Mouse (Mus musculus): ENCODE results near the gene Gm27021. TPM values are rescaled to one million over a fixed set of nuclear protein-coding genes. Genes with fewer than 3 reads are reported as not detected.
A peak's percentile ranks its signal among the peaks of the same experiment; 100 is the strongest.

Gene Gm27021
- polyA plus RNA-seq, 1 experiment = not detected

GRCm38 (mm10) chr8:120696401-120697153 is 28.7 kb upstream of the Gm27021 start:
- Histone ChIP-seq H3K4me3 (ENCODE audit: low read depth, low read length) (no peak overlapping the region), H3K27me3 (ENCODE audit: control insufficient read depth, insufficient read depth, low read length) (no peaks in the 10 kb centered on the region), H3K36me3 (ENCODE audit: control insufficient read depth, insufficient read depth, low read length) (no peaks in the 10 kb centered on the region), H3K4me1 (ENCODE audit: control insufficient read depth, insufficient read depth, insufficient read length, low read length) (peaks cover 25% of the 10 kb centered on the region), H3K27ac (ENCODE audit: insufficient read depth, low read depth, low read length) (0 out of 2 replicates have a peak overlapping the region, but pooled peaks have one; percentile 1)
- 76% methylated on average over 13 of the region's 13 CpGs for WGBS
- no peak for TF ChIP-seq CTCF (IDR thresholded peaks at IDR 0.05; ENCODE audit: extremely low read depth, insufficient read length, insufficient replicate concordance, low read depth, low read length)
- no peak for TF ChIP-seq POLR2A (IDR thresholded peaks at IDR 0.05; ENCODE audit: low read depth, low read length)

DNA sequence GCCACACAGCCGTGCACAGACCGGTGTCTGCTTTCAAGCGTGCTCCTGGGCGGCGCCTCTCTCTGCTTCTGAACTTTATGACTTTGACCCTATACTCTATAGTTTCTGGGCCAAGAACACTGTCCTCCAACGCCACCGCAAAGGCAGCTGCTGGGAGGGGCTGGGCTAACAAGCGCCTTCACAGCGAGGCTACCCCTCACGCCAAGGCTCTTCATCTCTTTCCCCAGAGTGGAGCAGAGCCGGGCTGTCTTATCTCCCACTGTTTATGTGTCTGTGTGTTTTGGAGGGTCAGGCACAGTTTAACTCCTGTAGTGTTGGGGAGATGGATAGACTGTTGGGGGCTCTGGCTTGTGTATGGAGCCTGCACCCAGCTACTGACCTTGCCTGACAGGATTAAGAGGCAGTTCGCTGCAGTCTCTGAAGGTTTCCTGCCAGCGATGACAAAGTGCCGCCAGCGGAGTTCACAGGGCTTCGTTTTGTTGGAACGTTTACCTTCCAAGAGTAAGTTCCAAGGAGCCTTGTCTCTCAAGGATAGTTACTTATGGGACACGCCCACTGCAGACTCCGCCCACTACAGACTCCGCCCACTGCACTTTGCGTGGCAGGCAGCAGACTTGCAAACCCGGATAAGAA is 26.1 kb upstream of the Gm27021 start:
- Histone ChIP-seq H3K27ac (ENCODE audit: insufficient read depth, low read depth, low read length) (peak overlapping the region; percentile 96), H3K4me3 (ENCODE audit: low read depth, low read length) (peak overlapping the region; percentile 49)

GRCm38 (mm10) chr8:120692934-120693333 is 25.1 kb upstream of the Gm27021 start:
- Histone ChIP-seq H3K27me3 (ENCODE audit: control insufficient read depth, insufficient read depth, low read length) (no peaks in the 10 kb centered on the region), H3K4me1 (ENCODE audit: control insufficient read depth, insufficient read depth, insufficient read length, low read length) (peaks cover 19% of the 10 kb centered on the region), H3K36me3 (ENCODE audit: control insufficient read depth, insufficient read depth, low read length) (no peaks in the 10 kb centered on the region), H3K4me3 (ENCODE audit: low read depth, low read length) (no peak overlapping the region), H3K27ac (ENCODE audit: insufficient read depth, low read depth, low read length) (no peak overlapping the region)
- 39% methylated on average over 4 of the region's 4 CpGs for WGBS
- TF ChIP-seq POLR2A (IDR thresholded peaks at IDR 0.05; ENCODE audit: low read depth, low read length) (no peak), CTCF (IDR thresholded peaks at IDR 0.05; ENCODE audit: extremely low read depth, insufficient read length, insufficient replicate concordance, low read depth, low read length) (no peak)

More for the DNA sequence above, 26.1 kb upstream of the Gm27021 start:
- TF ChIP-seq CTCF (IDR thresholded peaks at IDR 0.05; ENCODE audit: extremely low read depth, insufficient read length, insufficient replicate concordance, low read depth, low read length) = peak; percentile 4; the same call in 1 of the 2 replicates
- TF ChIP-seq POLR2A (IDR thresholded peaks at IDR 0.05; ENCODE audit: low read depth, low read length) = no peak; the same call in 1 of the 2 replicates
- peaks cover 19% of the 10 kb centered on the region for H3K4me1 ChIP-seq (ENCODE audit: control insufficient read depth, insufficient read depth, insufficient read length, low read length)
- WGBS = 12% methylated on average over 22 of the region's 22 CpGs
- H3K36me3 ChIP-seq (ENCODE audit: control insufficient read depth, insufficient read depth, low read length) = no peaks in the 10 kb centered on the region
- no peaks in the 10 kb centered on the region for H3K27me3 ChIP-seq (ENCODE audit: control insufficient read depth, insufficient read depth, low read length)

GRCm38 (mm10) chr8:120688511-120688910 is 20.6 kb upstream of the Gm27021 start:
- 91% methylated on average over 7 of the region's 7 CpGs for WGBS

DNA sequence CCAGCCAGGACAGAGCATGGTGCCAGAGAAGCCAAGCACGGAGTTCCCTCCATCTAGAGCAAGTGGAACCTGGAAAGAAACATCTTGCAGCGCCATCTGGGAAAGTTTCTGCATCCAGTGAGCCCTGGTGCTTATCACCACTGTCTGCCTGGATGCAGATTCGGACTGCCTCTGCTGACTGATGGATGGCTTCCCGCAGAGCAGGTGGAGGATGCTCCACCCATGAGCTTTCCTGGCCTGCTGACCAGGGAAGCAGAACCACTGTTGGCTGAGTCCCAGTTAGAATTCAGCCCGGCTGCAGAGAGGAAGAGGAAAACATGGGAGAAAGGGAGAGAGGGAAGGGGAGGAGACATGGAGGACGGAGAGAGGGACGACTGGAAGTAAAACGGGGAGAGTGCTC is 19.9 kb upstream of the Gm27021 start:
- WGBS = 58% methylated on average over 8 of the region's 8 CpGs
- peaks cover 30% of the 10 kb centered on the region for H3K4me1 ChIP-seq (ENCODE audit: control insufficient read depth, insufficient read depth, insufficient read length, low read length)
- H3K4me3 ChIP-seq (ENCODE audit: low read depth, low read length) = no peak overlapping the region
- no peak overlapping the region for H3K27ac ChIP-seq (ENCODE audit: insufficient read depth, low read depth, low read length)
- H3K36me3 ChIP-seq (ENCODE audit: control insufficient read depth, insufficient read depth, low read length) = no peaks in the 10 kb centered on the region
- TF ChIP-seq CTCF (IDR thresholded peaks at IDR 0.05; ENCODE audit: extremely low read depth, insufficient read length, insufficient replicate concordance, low read depth, low read length) = no peak
- TF ChIP-seq POLR2A (IDR thresholded peaks at IDR 0.05; ENCODE audit: low read depth, low read length) = no peak
- no peaks in the 10 kb centered on the region for H3K27me3 ChIP-seq (ENCODE audit: control insufficient read depth, insufficient read depth, low read length)

More at GRCm38 (mm10) chr8:120688511-120688910, 20.6 kb upstream of the Gm27021 start:
- Histone ChIP-seq H3K4me1 (ENCODE audit: control insufficient read depth, insufficient read depth, insufficient read length, low read length) (peaks cover 24% of the 10 kb centered on the region), H3K4me3 (ENCODE audit: low read depth, low read length) (no peak overlapping the region), H3K27ac (ENCODE audit: insufficient read depth, low read depth, low read length) (no peak overlapping the region), H3K36me3 (ENCODE audit: control insufficient read depth, insufficient read depth, low read length) (no peaks in the 10 kb centered on the region), H3K27me3 (ENCODE audit: control insufficient read depth, insufficient read depth, low read length) (no peaks in the 10 kb centered on the region)
- TF ChIP-seq CTCF (IDR thresholded peaks at IDR 0.05; ENCODE audit: extremely low read depth, insufficient read length, insufficient replicate concordance, low read depth, low read length) = no peak
- TF ChIP-seq POLR2A (IDR thresholded peaks at IDR 0.05; ENCODE audit: low read depth, low read length) = no peak

GRCm38 (mm10) chr8:120686576-120686975 is 18.7 kb upstream of the Gm27021 start:
- no peaks in the 10 kb centered on the region for H3K27me3 ChIP-seq (ENCODE audit: control insufficient read depth, insufficient read depth, low read length)
- WGBS = 77% methylated on average over 5 of the region's 5 CpGs
- H3K27ac ChIP-seq (ENCODE audit: insufficient read depth, low read depth, low read length) = no peak overlapping the region
- TF ChIP-seq POLR2A (IDR thresholded peaks at IDR 0.05; ENCODE audit: low read depth, low read length) = no peak
- TF ChIP-seq CTCF (IDR thresholded peaks at IDR 0.05; ENCODE audit: extremely low read depth, insufficient read length, insufficient replicate concordance, low read depth, low read length) = no peak
- H3K4me1 ChIP-seq (ENCODE audit: control insufficient read depth, insufficient read depth, insufficient read length, low read length) = peaks cover 25% of the 10 kb centered on the region
- no peak overlapping the region for H3K4me3 ChIP-seq (ENCODE audit: low read depth, low read length)
- H3K36me3 ChIP-seq (ENCODE audit: control insufficient read depth, insufficient read depth, low read length) = no peaks in the 10 kb centered on the region

- H3K4me3 ChIP-seq (ENCODE audit: low read depth, low read length) = no peak overlapping the region
- H3K36me3 ChIP-seq (ENCODE audit: control insufficient read depth, insufficient read depth, low read length) = no peaks in the 10 kb centered on the region
- no peaks in the 10 kb centered on the region for H3K27me3 ChIP-seq (ENCODE audit: control insufficient read depth, insufficient read depth, low read length)
- 78% methylated on average over 13 of the region's 13 CpGs for WGBS
- peaks cover 28% of the 10 kb centered on the region for H3K4me1 ChIP-seq (ENCODE audit: control insufficient read depth, insufficient read depth, insufficient read length, low read length)
- H3K27ac ChIP-seq (ENCODE audit: insufficient read depth, low read depth, low read length) = 0 out of 2 replicates have a peak overlapping the region, but pooled peaks have one; percentile 26
- TF ChIP-seq CTCF (IDR thresholded peaks at IDR 0.05; ENCODE audit: extremely low read depth, insufficient read length, insufficient replicate concordance, low read depth, low read length) = no peak
- TF ChIP-seq POLR2A (IDR thresholded peaks at IDR 0.05; ENCODE audit: low read depth, low read length) = no peak
These were observed 18.2 kb upstream of the Gm27021 start for GRCm38 (mm10) chr8:120686051-120686450.
